Mouse (Mus musculus) NIH3T3 (cell line): Measurements from ENCODE around the gene Pstk.
A peak's percentile ranks its signal among the peaks of the same experiment; 100 is the strongest.
"Not testable (repeated sequence)": the region's sequence is repeated elsewhere in the genome, so short reads cannot be mapped to it uniquely, and the experiment has no call there.

ENCODE experiments used
- DNase-seq: peaks from one replicate; pipeline ENCODE4 v3.0.0-alpha.2; 2012; ENCODE audit warnings: low read depth

The Pstk gene

GRCm38 (mm10) chr7:131416742-131417141 lies 45.8 kb downstream of the Pstk start:
- not testable (repeated sequence) for DNase-seq

DNA sequence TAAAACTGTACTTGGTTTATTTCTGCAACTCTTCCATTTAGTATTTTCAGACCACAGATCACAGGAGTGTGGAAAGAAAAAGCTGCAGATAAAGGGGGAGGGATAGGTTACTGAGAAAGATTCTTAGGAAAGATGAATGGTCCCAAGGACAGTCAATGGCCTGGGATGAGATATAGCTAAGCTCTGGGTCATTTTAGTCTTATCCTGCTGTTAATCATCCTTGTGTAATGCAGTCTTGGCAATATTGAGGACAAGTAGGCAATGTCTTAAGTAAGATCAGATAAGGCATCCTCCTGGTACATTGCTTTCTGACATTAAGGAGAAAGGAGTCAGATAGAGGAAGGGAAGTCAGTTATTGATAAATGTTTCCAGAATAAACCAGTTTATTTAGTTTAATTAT lies 46.7 kb downstream of the Pstk start:
- DNase-seq, result no peak

DNA sequence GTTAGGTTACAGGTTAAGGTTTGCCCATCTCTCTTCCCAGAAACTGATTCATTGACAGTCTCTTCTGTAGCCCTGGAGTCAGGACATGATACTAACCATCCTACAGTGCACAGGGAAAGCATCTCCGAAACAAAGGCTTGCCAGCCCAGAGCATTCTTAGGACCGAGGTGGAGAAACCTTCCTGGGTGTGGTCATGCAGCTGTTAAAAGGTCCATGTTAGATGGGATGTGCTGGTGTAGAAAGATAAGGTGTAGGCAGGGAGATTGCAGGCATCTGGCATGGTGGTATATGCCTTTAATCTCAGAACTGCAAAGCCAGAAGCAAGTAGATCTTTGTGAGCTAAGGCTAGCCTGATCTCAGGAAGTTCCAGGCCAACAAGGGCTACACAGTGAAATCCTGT lies 54.0 kb downstream of the Pstk start:
- DNase-seq, result no peak

GRCm38 (mm10) chr7:131427331-131427730 lies 56.4 kb downstream of the Pstk start:
- no peak for DNase-seq

DNA sequence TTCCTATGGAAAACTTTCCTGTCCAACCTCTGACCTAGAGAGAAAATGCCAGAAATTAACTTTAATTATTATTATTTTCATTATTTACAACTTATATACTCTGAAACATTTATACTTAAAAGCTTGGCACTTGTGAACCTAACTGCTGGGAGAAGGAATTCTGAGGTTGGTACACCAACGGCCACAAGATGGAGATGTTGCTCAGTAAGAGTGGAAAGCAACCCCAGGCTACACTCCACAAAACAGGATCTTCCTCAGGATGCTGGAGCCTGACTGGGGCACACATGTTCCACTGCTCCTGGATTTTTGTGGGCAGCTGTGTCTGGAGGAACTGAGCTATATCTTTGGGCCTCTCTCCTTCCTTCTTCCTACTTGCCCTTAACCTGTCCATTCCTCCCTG lies 61.3 kb downstream of the Pstk start:
- peak; percentile 66 for DNase-seq

- DNase-seq, result no peak
Observed at GRCm38 (mm10) chr7:131434276-131434675, 63.3 kb downstream of the Pstk start.

- no peak for DNase-seq
Observed at GRCm38 (mm10) chr7:131437051-131437450, 66.1 kb downstream of the Pstk start.
